Mouse (Mus musculus) G1E (cell line): ENCODE data around the gene Cant1.

ENCODE experiments used
- CTCF ChIP-seq: IDR thresholded peaks from 2 replicates; pipeline ENCODE4 v1.5.1; 2012; ENCODE audit warnings: low read depth, low read length, inconsistent platforms, mixed read lengths
- GATA1 ChIP-seq: IDR thresholded peaks from 2 replicates; pipeline ENCODE4 v1.6.1; 2012; ENCODE audit warnings: borderline replicate concordance, low read length, inconsistent platforms, mixed read lengths
- GATA2 ChIP-seq: IDR thresholded peaks from 2 replicates; pipeline ENCODE4 v1.6.1; 2012; ENCODE audit warnings: low read depth, low read length, inconsistent platforms, borderline replicate concordance

- no peak for TF ChIP-seq GATA1
- no peak for TF ChIP-seq CTCF
- no peak for TF ChIP-seq GATA2
Measured at GRCm38 (mm10) chr11:118378656-118379055, 40.2 kb downstream of the Cant1 start.
